26 mouse cellular contexts compared by ENCODE assay signal in genomic region chr12:7876302-7877063, GRCm38 (mm10).
DNase-seq lines count a peak whose midpoint lies in the region; ATAC-seq and TF ChIP-seq lines count a peak whose summit lies in the region.
"Had no signal": no experiment of that assay in that cellular context is flagged by ENCODE, and none has a peak within 500 bp of the region (broad histone marks: within the 10 kb centered on the region; RNA-seq: fewer than 3 reads in every experiment).

No protein-coding gene starts in this region.

- H3K4me1 ChIP-seq in liver, adult 2 months (ENCODE audit: control insufficient read depth, insufficient read depth, low read length) = peaks cover 4% of the 10 kb centered on the region
- H3K4me1 ChIP-seq in liver, embryonic 11.5 days (replicated peaks; ENCODE audit: control insufficient read depth, insufficient read depth, low read length) = no peaks in the 10 kb centered on the region
- 0 out of 2 replicates have a peak, but pooled peaks cover 3% of the 10 kb centered on the region for H3K4me1 ChIP-seq in brown adipose tissue, adult 24 weeks (ENCODE audit: control insufficient read depth, insufficient read depth, insufficient read length, low read length)
- no peaks in the 10 kb centered on the region for H3K4me1 ChIP-seq in lung, postnatal 0 days (ENCODE audit: insufficient read depth, low read depth, low read length)
- H3K4me1 ChIP-seq: forebrain, embryonic 13.5 days; liver, embryonic 15.5 days; midbrain, embryonic 12.5 days; neural tube, embryonic 12.5 days had no signal

- no peak overlapping the region for H3K9ac ChIP-seq in liver, adult 2 months (ENCODE audit: low read depth, low read length)
- H3K9ac ChIP-seq in liver, embryonic 11.5 days (ENCODE audit: low read depth, low read length) = no peak overlapping the region
- no peak overlapping the region for H3K9ac ChIP-seq in lung, postnatal 0 days (replicated peaks; ENCODE audit: low read depth)
- H3K9ac ChIP-seq: forebrain, embryonic 13.5 days; liver, embryonic 15.5 days; midbrain, embryonic 12.5 days; neural tube, embryonic 12.5 days had no signal

- no peaks in the 10 kb centered on the region for H3K79me2 ChIP-seq in liver, adult 2 months (ENCODE audit: control insufficient read depth, insufficient read depth, low read length)

- peak; percentile 70 for TF ChIP-seq EP300 in lung, postnatal 0 days (IDR thresholded peaks at IDR 0.05)

- no peak for ATAC-seq in liver, embryonic 11.5 days (replicated peaks; ENCODE audit: low FRiP score)
- ATAC-seq in lung, postnatal 0 days = peak; percentile 82
- ATAC-seq in cerebellum, adult (ENCODE audit: insufficient number of reproducible peaks, low FRiP score, low TSS enrichment) = no peak
- ATAC-seq: CD4-positive, CD25-positive, alpha-beta regulatory T cell, adult 4 months; forebrain, embryonic 13.5 days; hindbrain, embryonic 16.5 days had no signal

- no peak overlapping the region for H3K27ac ChIP-seq in liver, adult 2 months (replicated peaks; ENCODE audit: insufficient read depth, low read depth, low read length)
- H3K27ac ChIP-seq in liver, embryonic 11.5 days (ENCODE audit: low read depth, low read length) = no peak overlapping the region
- H3K27ac ChIP-seq in brown adipose tissue, adult 24 weeks (replicated peaks; ENCODE audit: low read depth, low read length) = 0 out of 2 replicates have a peak overlapping the region, but pooled peaks have one; percentile 21
- 0 out of 2 replicates have a peak overlapping the region, but pooled peaks have one; percentile 38 for H3K27ac ChIP-seq in lung, postnatal 0 days (ENCODE audit: low read length)
- H3K27ac ChIP-seq: forebrain, embryonic 13.5 days; liver, embryonic 15.5 days; midbrain, embryonic 12.5 days; neural tube, embryonic 12.5 days; stomach, postnatal 0 days had no signal

- 55% methylated on average over 11 of the region's 11 CpGs for WGBS in liver, adult 2 months
- WGBS in liver, embryonic 11.5 days = 80% methylated on average over 11 of the region's 11 CpGs
- 67% methylated on average over 11 of the region's 11 CpGs for WGBS in lung, postnatal 0 days

- TF ChIP-seq POLR2A in liver, adult 2 months (IDR thresholded peaks at IDR 0.05; ENCODE audit: extremely low read depth, insufficient read depth, low read length) = no peak

- no peaks in the 10 kb centered on the region for H3K36me3 ChIP-seq in liver, adult 2 months (ENCODE audit: control insufficient read depth, insufficient read depth, low read length)
- no peaks in the 10 kb centered on the region for H3K36me3 ChIP-seq in liver, embryonic 11.5 days (ENCODE audit: control insufficient read depth, insufficient read depth, low read length)
- no peaks in the 10 kb centered on the region for H3K36me3 ChIP-seq in lung, postnatal 0 days (ENCODE audit: insufficient read depth, low read length)
- H3K36me3 ChIP-seq: liver, embryonic 15.5 days; midbrain, embryonic 12.5 days; neural tube, embryonic 12.5 days had no signal

- no peak overlapping the region for H3K4me3 ChIP-seq in liver, adult 2 months (ENCODE audit: insufficient read depth, low read depth, low read length)
- H3K4me3 ChIP-seq in liver, embryonic 11.5 days (ENCODE audit: low read depth, low read length) = no peak overlapping the region
- H3K4me3 ChIP-seq in brown adipose tissue, adult 24 weeks (ENCODE audit: insufficient read depth, low read depth, low read length) = no peak overlapping the region
- H3K4me3 ChIP-seq in lung, postnatal 0 days (ENCODE audit: low read depth, low read length) = no peak overlapping the region
- H3K4me3 ChIP-seq: forebrain, embryonic 13.5 days; liver, embryonic 15.5 days; midbrain, embryonic 12.5 days; myocyte; neural tube, embryonic 12.5 days had no signal

- H3K27me3 ChIP-seq in liver, adult 2 months (ENCODE audit: control insufficient read depth, insufficient read depth, low read length) = no peaks in the 10 kb centered on the region
- H3K27me3 ChIP-seq in liver, embryonic 11.5 days (replicated peaks; ENCODE audit: control insufficient read depth, insufficient read depth, low read length) = no peaks in the 10 kb centered on the region
- no peaks in the 10 kb centered on the region for H3K27me3 ChIP-seq in lung, postnatal 0 days (replicated peaks; ENCODE audit: insufficient read depth, low read length)
- H3K27me3 ChIP-seq: forebrain, embryonic 13.5 days; liver, embryonic 15.5 days; midbrain, embryonic 12.5 days; neural tube, embryonic 12.5 days had no signal

- no peak for TF ChIP-seq CTCF in liver, adult 2 months (IDR thresholded peaks at IDR 0.05; ENCODE audit: low read depth, low read length)
- no peak for TF ChIP-seq CTCF in lung, postnatal 0 days (IDR thresholded peaks at IDR 0.05)

- no peaks in the 10 kb centered on the region for H3K9me3 ChIP-seq in liver, embryonic 11.5 days (ENCODE audit: control insufficient read depth, low read length)
- no peaks in the 10 kb centered on the region for H3K9me3 ChIP-seq in lung, postnatal 0 days (ENCODE audit: low read length)
- H3K9me3 ChIP-seq: forebrain, embryonic 13.5 days; liver, embryonic 15.5 days; midbrain, embryonic 12.5 days; neural tube, embryonic 12.5 days had no signal

- H3K4me2 ChIP-seq in liver, embryonic 11.5 days = no peak overlapping the region
- no peak overlapping the region for H3K4me2 ChIP-seq in lung, postnatal 0 days (replicated peaks; ENCODE audit: low read depth, low read length)
- H3K4me2 ChIP-seq: forebrain, embryonic 13.5 days; liver, embryonic 15.5 days; midbrain, embryonic 12.5 days; neural tube, embryonic 12.5 days had no signal

- peak; percentile 76 for DNase-seq in liver, adult 2 months (ENCODE audit: extremely low read depth, low read depth, low spot score)
- DNase-seq in liver, embryonic 11.5 days (ENCODE audit: low spot score) = no peak
- peak; percentile 72 for DNase-seq in lung, postnatal 0 days (ENCODE audit: low spot score)
- DNase-seq in lung, postnatal 4 days = peak; percentile 33 to 53
- no peak for DNase-seq in heart, adult 8-10 months (ENCODE audit: low spot score)
- DNase-seq: adrenal gland, postnatal 25 days; cerebellum, adult 9-10 months; cerebellum, postnatal 36 days; kidney, adult 18-20 months; kidney, postnatal 4 days; layer of hippocampus, postnatal 36 days; left cerebral cortex, postnatal 4 days; right cerebral cortex, adult 18-20 months; spleen, adult 18-20 months; thymus, adult 18-20 months; thymus, postnatal 25 days had no signal

Comparison
In these comparisons a context has a peak if more than half of its experiments do, and no peak if none do; other contexts are left out.
1. DNase-seq: peak in liver, adult 2 months (single experiment), lung, postnatal 0 days (single experiment) and lung, postnatal 4 days (2 of 2); none in liver, embryonic 11.5 days (single experiment) and heart, adult 8-10 months (single experiment).
2. H3K27ac ChIP-seq: peak in brown adipose tissue, adult 24 weeks (single experiment) and lung, postnatal 0 days (single experiment); none in liver, adult 2 months (single experiment) and liver, embryonic 11.5 days (single experiment).